Mouse (Mus musculus): ENCODE data around the gene Dffb. TPM values are rescaled to one million over a fixed set of nuclear protein-coding genes. Genes with fewer than 3 reads are reported as not detected.

Dffb gene
- 11.6 and 13.7 TPM in 2 replicates for polyA plus RNA-seq (2014; fragmentation: Nextera tagmentation; extraction: Ambion mirVana)

DNA sequence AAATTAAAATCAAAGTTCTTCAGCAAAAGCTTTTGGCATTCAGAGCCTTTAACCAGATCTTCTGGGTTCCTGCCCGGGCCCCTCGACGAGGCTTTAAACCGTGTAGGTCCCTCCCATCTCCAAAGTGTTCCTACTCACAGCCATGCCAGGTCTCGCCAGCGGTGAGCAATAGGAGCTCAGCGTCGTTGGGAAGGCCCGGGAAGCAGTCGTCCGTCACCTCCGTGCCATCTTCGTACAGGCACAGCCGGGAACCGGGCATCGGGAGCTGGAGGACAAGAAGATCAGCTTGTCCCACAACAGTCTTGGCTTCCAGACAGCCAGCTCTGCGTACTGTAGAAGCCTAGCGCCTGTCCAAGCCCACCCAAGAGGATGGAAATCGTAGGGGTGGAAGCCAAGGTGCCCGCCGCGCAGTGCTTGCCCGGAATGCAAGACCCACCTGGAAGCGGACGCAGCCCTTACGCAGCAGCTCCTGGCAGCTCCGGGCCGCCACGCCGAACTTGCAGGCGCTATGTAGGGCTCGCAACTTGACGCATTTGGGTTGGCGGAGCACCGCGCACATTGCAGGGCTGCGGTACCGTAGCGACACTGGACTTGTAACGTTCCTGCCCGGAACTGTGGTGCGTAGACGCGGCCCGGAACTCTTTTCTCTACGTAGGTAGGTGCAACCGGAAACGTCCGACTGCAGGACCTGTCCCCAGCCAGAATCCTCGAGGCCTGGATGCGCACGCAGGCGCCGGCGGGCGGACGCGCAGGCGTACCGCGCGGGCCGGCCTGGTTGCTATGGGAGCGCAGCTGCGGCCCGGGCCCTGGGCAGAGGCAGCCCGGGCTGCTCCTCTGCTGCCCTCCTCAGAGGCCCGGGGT is at the start of gene Dffb, which contains the start of gene Cep104:
Dffb (minus strand) TSS at position 696 of the 861 bp plus-strand sequence.
Cep104 (plus strand) TSS at position 764 of the 861 bp plus-strand sequence.
- peak within 1 kb of the TSS; percentile 95 for H3K4me3 ChIP-seq (ENCODE audit: low read depth, low read length)

DNA sequence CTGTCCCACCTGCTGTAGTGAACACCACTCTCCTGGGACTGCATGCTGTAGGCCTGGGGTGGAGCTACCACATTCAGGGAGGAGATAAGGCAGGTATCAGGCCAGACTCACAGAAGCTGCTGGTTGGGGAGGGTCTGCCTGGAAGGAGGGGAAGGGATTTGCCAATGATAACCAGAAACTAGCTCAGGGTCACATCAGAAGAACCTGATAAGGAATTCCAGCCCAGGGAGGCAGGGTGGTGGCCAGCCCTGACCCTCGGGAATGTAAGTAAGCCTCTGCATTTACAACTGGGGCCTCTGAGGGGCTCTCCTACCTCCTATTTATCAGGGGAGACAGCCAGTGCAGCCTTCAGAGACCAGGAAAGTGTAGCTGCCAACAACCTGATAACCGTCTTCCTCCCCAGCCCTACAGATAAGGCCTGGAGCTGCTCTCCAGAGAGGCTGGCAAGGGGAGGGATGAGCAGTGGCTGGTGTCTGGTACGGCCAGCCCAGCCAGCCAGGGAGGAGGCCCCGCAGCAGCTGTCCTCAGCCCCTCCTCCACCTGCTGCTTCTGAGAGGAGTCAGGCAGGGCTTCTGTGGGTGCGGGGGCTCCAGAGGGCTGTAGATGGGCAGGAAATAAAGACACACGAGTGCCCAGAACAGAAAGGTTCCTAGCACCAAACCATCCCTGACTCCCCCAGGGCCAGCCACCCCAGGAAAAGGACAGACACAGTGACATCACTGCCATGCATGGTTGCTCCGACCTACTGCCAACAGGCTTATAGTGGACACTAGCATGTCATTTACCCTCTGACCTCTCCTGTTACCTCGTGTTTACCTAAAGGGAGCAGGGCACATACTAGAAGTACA is 49.1 kb upstream of the Dffb start:
- peak; percentile 64; the same call in 1 of the 2 replicates for ATAC-seq (ENCODE audit: insufficient number of reproducible peaks, insufficient read depth, low FRiP score, low read depth)
- Histone ChIP-seq H3K9ac (replicated peaks; ENCODE audit: low read depth, low read length) (no peak overlapping the region), H3K9me3 (ENCODE audit: control insufficient read depth, low read depth, low read length) (no peaks in the 10 kb centered on the region), H3K4me1 (ENCODE audit: control insufficient read depth, insufficient read depth, low read length) (peaks cover 28% of the 10 kb centered on the region), H3K4me2 (replicated peaks; ENCODE audit: low read depth, low read length) (peak overlapping the region; percentile 79; the same call in 1 of the 2 replicates), H3K4me3 (ENCODE audit: low read depth, low read length) (0 out of 2 replicates have a peak overlapping the region, but pooled peaks have one; percentile 41), H3K36me3 (ENCODE audit: control insufficient read depth, insufficient read depth, low read length) (peaks cover 24% of the 10 kb centered on the region), H3K27ac (ENCODE audit: low read length) (no peak overlapping the region), H3K27me3 (ENCODE audit: control insufficient read depth, insufficient read depth, low read length) (no peaks in the 10 kb centered on the region)
- 14% methylated on average over 8 of the region's 8 CpGs for WGBS

More for the DNA sequence above, at the start of gene Dffb, which contains the start of gene Cep104:
- WGBS, result under 1% methylated on average over 68 of the region's 68 CpGs
- Histone ChIP-seq H3K9ac (replicated peaks; ENCODE audit: low read depth, low read length) (peak within 1 kb of the TSS; percentile 77), H3K36me3 (ENCODE audit: control insufficient read depth, insufficient read depth, low read length) (peaks cover 18% of the 10 kb centered on the region), H3K27me3 (ENCODE audit: control insufficient read depth, insufficient read depth, low read length) (no peaks in the 10 kb centered on the region), H3K4me2 (replicated peaks; ENCODE audit: low read depth, low read length) (peak within 1 kb of the TSS; percentile 88), H3K4me1 (ENCODE audit: control insufficient read depth, insufficient read depth, low read length) (peaks cover 10% of the 10 kb centered on the region), H3K9me3 (ENCODE audit: control insufficient read depth, low read depth, low read length) (no peaks in the 10 kb centered on the region), H3K27ac (ENCODE audit: low read length) (peak within 1 kb of the TSS; percentile 21; the same call in 1 of the 2 replicates)
- peak; percentile 98 for ATAC-seq (ENCODE audit: insufficient number of reproducible peaks, insufficient read depth, low FRiP score, low read depth)

DNA sequence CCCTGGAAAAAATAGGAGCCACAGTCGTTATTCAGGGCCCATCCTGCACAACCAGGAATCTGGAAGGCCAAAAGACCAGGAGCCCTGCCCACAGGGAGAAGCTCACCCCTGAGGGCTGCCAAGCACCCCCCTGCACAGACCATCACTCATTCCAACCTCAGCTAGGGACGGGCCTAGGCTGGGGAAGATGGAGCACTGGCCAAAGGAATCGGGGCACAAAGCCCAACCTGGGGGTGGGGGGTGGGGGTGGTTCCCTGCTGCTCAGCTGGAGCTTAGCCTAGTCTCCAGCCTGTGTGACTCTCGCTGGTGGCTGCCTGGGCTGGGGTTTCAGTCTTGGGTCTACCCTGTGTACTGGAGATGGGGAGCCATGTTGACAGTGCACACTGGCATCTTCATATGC is 47.9 kb upstream of the Dffb start:
- Histone ChIP-seq H3K4me1 (ENCODE audit: control insufficient read depth, insufficient read depth, low read length) (peaks cover 28% of the 10 kb centered on the region), H3K36me3 (ENCODE audit: control insufficient read depth, insufficient read depth, low read length) (peaks cover 34% of the 10 kb centered on the region), H3K4me2 (replicated peaks; ENCODE audit: low read depth, low read length) (no peak overlapping the region), H3K9ac (replicated peaks; ENCODE audit: low read depth, low read length) (no peak overlapping the region), H3K27ac (ENCODE audit: low read length) (0 out of 2 replicates have a peak overlapping the region, but pooled peaks have one; percentile 27), H3K9me3 (ENCODE audit: control insufficient read depth, low read depth, low read length) (no peaks in the 10 kb centered on the region), H3K27me3 (ENCODE audit: control insufficient read depth, insufficient read depth, low read length) (no peaks in the 10 kb centered on the region), H3K4me3 (ENCODE audit: low read depth, low read length) (no peak overlapping the region)
- ATAC-seq (ENCODE audit: insufficient number of reproducible peaks, insufficient read depth, low FRiP score, low read depth), result no peak
- 41% methylated on average over 4 of the region's 4 CpGs for WGBS

DNA sequence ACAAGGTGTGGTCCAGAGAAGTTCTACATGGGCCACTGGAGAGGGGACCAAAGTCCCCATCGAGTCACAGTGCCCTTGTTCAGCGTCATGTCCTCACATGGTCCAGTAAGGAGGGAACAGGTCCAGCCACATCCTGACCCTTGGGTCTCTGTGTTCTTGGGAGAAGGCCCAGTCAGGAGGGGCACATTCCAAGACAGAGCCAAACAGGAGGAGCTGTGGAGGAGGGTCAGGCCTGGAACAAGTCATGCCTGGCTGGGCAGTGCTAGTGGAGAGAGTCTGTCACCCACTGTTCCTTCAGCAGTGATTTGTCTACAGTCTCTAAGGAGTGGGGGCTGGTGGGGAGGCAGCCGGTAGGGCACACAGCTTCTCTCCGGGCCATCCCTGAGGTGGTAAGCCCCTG is 47.5 kb upstream of the Dffb start:
- Histone ChIP-seq H3K9me3 (ENCODE audit: control insufficient read depth, low read depth, low read length) (no peaks in the 10 kb centered on the region), H3K4me2 (replicated peaks; ENCODE audit: low read depth, low read length) (no peak overlapping the region), H3K4me1 (ENCODE audit: control insufficient read depth, insufficient read depth, low read length) (peaks cover 28% of the 10 kb centered on the region), H3K27me3 (ENCODE audit: control insufficient read depth, insufficient read depth, low read length) (no peaks in the 10 kb centered on the region), H3K36me3 (ENCODE audit: control insufficient read depth, insufficient read depth, low read length) (peaks cover 35% of the 10 kb centered on the region), H3K27ac (ENCODE audit: low read length) (no peak overlapping the region), H3K9ac (replicated peaks; ENCODE audit: low read depth, low read length) (no peak overlapping the region), H3K4me3 (ENCODE audit: low read depth, low read length) (no peak overlapping the region)
- ATAC-seq (ENCODE audit: insufficient number of reproducible peaks, insufficient read depth, low FRiP score, low read depth), result no peak
- WGBS, result 82% methylated on average over 4 of the region's 4 CpGs

DNA sequence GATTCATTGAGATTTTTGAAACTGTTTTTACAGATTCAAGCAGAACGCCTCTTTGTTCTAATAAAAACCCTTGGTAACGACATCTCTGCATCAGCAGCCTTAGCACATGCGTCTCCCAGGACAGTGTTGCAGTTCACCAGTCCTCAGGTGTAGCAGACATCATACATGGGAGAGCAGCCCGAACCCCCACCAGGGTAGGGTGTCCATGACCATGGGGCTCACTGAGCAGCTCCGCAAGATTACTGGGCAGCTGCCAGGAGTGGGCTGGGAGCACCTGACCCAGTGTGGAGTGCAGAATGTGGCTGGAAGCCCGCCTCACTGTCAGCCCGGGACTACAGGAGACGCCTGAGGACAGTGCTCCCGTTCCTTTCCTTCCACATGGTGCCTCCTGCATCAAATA is 46.5 kb upstream of the Dffb start:
- no peak for ATAC-seq (ENCODE audit: insufficient number of reproducible peaks, insufficient read depth, low FRiP score, low read depth)
- peaks cover 44% of the 10 kb centered on the region for H3K36me3 ChIP-seq (ENCODE audit: control insufficient read depth, insufficient read depth, low read length)
- H3K9ac ChIP-seq (replicated peaks; ENCODE audit: low read depth, low read length), result no peak overlapping the region
- no peak overlapping the region for H3K4me3 ChIP-seq (ENCODE audit: low read depth, low read length)
- peaks cover 28% of the 10 kb centered on the region for H3K4me1 ChIP-seq (ENCODE audit: control insufficient read depth, insufficient read depth, low read length)
- no peaks in the 10 kb centered on the region for H3K27me3 ChIP-seq (ENCODE audit: control insufficient read depth, insufficient read depth, low read length)
- no peak overlapping the region for H3K4me2 ChIP-seq (replicated peaks; ENCODE audit: low read depth, low read length)
- WGBS, result 87% methylated on average over 9 of the region's 9 CpGs
- no peaks in the 10 kb centered on the region for H3K9me3 ChIP-seq (ENCODE audit: control insufficient read depth, low read depth, low read length)
- no peak overlapping the region for H3K27ac ChIP-seq (ENCODE audit: low read length)

DNA sequence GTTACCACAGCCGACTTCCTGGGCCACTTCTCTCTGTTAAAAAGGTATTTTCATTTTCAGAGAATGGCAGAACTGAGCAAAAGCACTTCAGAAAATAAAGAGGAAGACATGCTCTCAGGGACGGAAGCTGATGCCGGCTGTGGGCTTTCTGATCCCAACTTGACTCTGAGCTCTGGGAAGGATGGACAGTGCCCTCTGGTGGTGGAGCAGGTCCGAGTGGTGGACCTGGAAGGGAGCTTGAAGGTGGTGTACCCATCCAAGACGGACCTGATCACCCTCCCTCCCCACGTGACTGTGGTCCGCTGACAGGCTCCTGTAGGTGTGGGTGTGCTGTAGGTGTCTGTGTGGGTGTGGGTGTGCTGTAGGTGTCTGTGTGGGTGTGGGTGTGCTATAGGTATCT is 44.6 kb upstream of the Dffb start:
- Histone ChIP-seq H3K4me2 (replicated peaks; ENCODE audit: low read depth, low read length) (no peak overlapping the region), H3K9ac (replicated peaks; ENCODE audit: low read depth, low read length) (no peak overlapping the region), H3K4me3 (ENCODE audit: low read depth, low read length) (no peak overlapping the region), H3K27me3 (ENCODE audit: control insufficient read depth, insufficient read depth, low read length) (no peaks in the 10 kb centered on the region), H3K27ac (ENCODE audit: low read length) (no peak overlapping the region), H3K9me3 (ENCODE audit: control insufficient read depth, low read depth, low read length) (no peaks in the 10 kb centered on the region), H3K4me1 (ENCODE audit: control insufficient read depth, insufficient read depth, low read length) (peaks cover 10% of the 10 kb centered on the region; the same call in 1 of the 2 replicates), H3K36me3 (ENCODE audit: control insufficient read depth, insufficient read depth, low read length) (peaks cover 56% of the 10 kb centered on the region)
- 71% methylated on average over 7 of the region's 7 CpGs for WGBS
- no peak for ATAC-seq (ENCODE audit: insufficient number of reproducible peaks, insufficient read depth, low FRiP score, low read depth)

DNA sequence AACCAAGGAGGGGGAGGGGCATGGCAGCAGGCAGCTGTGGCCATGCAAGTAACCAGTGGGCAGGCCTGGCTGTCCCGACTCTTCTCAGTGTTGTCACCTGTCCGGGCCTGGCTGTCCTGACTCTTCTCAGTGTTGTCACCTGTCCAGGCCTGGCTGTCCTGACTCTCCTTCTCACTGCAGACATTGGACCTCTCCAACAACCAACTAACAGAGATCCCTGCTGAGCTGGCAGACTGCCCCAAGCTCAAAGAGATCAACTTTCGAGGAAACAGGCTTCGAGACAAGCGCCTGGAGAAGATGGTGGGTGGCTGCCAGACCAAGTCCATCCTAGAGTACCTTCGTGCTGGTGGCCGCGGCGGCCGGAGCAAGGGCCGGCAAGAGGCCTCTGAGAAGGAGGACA is 40.5 kb upstream of the Dffb start:
- Histone ChIP-seq H3K27me3 (ENCODE audit: control insufficient read depth, insufficient read depth, low read length) (no peaks in the 10 kb centered on the region), H3K36me3 (ENCODE audit: control insufficient read depth, insufficient read depth, low read length) (peaks cover 51% of the 10 kb centered on the region), H3K9ac (replicated peaks; ENCODE audit: low read depth, low read length) (no peak overlapping the region), H3K4me2 (replicated peaks; ENCODE audit: low read depth, low read length) (no peak overlapping the region), H3K9me3 (ENCODE audit: control insufficient read depth, low read depth, low read length) (no peaks in the 10 kb centered on the region), H3K4me3 (ENCODE audit: low read depth, low read length) (no peak overlapping the region), H3K27ac (ENCODE audit: low read length) (no peak overlapping the region), H3K4me1 (ENCODE audit: control insufficient read depth, insufficient read depth, low read length) (peaks cover 14% of the 10 kb centered on the region)
- 88% methylated on average over 11 of the region's 11 CpGs for WGBS
- no peak for ATAC-seq (ENCODE audit: insufficient number of reproducible peaks, insufficient read depth, low FRiP score, low read depth)
